10 mouse cellular contexts compared by ENCODE assay signal in the genomic region with DNA sequence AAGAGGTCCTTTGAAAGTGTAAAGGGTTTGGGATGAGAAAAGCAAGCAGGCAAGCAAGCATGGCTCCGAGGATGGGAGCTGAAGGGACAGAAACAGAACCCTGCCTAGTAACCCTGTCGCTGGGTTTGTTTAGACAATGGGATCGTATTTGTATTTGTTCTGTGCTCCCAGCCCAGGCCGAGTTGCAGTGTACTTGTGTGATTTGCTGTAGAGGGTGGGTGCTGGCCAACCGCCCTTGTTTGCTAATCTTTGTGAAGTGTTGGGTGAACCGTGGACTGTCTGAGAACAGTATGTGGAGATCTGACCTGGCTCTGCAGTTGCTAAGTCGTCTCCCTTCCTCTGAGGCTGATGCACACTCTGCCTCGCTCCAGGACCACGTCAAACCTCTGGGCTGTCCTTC.
DNase-seq lines count a peak whose midpoint lies in the region; ATAC-seq and TF ChIP-seq lines count a peak whose summit lies in the region.
"Had no signal": no experiment of that assay in that cellular context is flagged by ENCODE, and none has a peak within 500 bp of the region (broad histone marks: within the 10 kb centered on the region; RNA-seq: fewer than 3 reads in every experiment).

No protein-coding gene starts in this region.

- no peak for TF ChIP-seq POLR2A in liver, adult 2 months (IDR thresholded peaks at IDR 0.05; ENCODE audit: extremely low read depth, insufficient read depth, low read length)

- H3K27me3 ChIP-seq in hindbrain, embryonic 13.5 days, result no peaks in the 10 kb centered on the region
- H3K27me3 ChIP-seq in hindbrain, embryonic 16.5 days (replicated peaks; ENCODE audit: control insufficient read depth, insufficient read depth, low read length), result no peaks in the 10 kb centered on the region
- H3K27me3 ChIP-seq in heart, embryonic 11.5 days (ENCODE audit: control insufficient read depth, insufficient read depth, low read length), result 0 out of 2 replicates have a peak, but pooled peaks cover 3% of the 10 kb centered on the region
- no peaks in the 10 kb centered on the region for H3K27me3 ChIP-seq in liver, adult 2 months (ENCODE audit: control insufficient read depth, insufficient read depth, low read length)

- WGBS in hindbrain, embryonic 13.5 days, result 46% methylated on average over 9 of the region's 9 CpGs
- WGBS in hindbrain, embryonic 16.5 days, result 39% methylated on average over 9 of the region's 9 CpGs
- WGBS in heart, embryonic 11.5 days (ENCODE audit: insufficient replicate concordance), result 28% methylated on average over 9 of the region's 9 CpGs
- WGBS in liver, adult 2 months, result 18% methylated on average over 9 of the region's 9 CpGs

- peaks cover 80% of the 10 kb centered on the region for H3K4me1 ChIP-seq in hindbrain, embryonic 13.5 days (replicated peaks)
- H3K4me1 ChIP-seq in hindbrain, embryonic 16.5 days (ENCODE audit: control insufficient read depth, insufficient read depth, low read depth, low read length), result peaks cover 36% of the 10 kb centered on the region
- peaks cover 24% of the 10 kb centered on the region for H3K4me1 ChIP-seq in heart, embryonic 11.5 days (ENCODE audit: control insufficient read depth, insufficient read depth, low read length)
- H3K4me1 ChIP-seq in liver, adult 2 months (ENCODE audit: control insufficient read depth, insufficient read depth, low read length), result peaks cover 3% of the 10 kb centered on the region

- peak overlapping the region; percentile 8 for H3K27ac ChIP-seq in hindbrain, embryonic 13.5 days
- H3K27ac ChIP-seq in hindbrain, embryonic 16.5 days (ENCODE audit: low read depth, low read length), result no peak overlapping the region
- peak overlapping the region; percentile 41; the same call in 1 of the 2 replicates for H3K27ac ChIP-seq in heart, embryonic 11.5 days (ENCODE audit: low read depth, low read length)
- H3K27ac ChIP-seq in liver, adult 2 months (replicated peaks; ENCODE audit: insufficient read depth, low read depth, low read length), result no peak overlapping the region

- H3K4me3 ChIP-seq in hindbrain, embryonic 13.5 days, result no peak overlapping the region
- H3K4me3 ChIP-seq in hindbrain, embryonic 16.5 days (ENCODE audit: low read length), result no peak overlapping the region
- no peak overlapping the region for H3K4me3 ChIP-seq in heart, embryonic 11.5 days (ENCODE audit: low read depth, low read length)
- no peak overlapping the region for H3K4me3 ChIP-seq in liver, adult 2 months (ENCODE audit: insufficient read depth, low read depth, low read length)

- H3K9me3 ChIP-seq in hindbrain, embryonic 13.5 days, result no peaks in the 10 kb centered on the region
- no peaks in the 10 kb centered on the region for H3K9me3 ChIP-seq in hindbrain, embryonic 16.5 days (ENCODE audit: control insufficient read depth, low read length)
- no peaks in the 10 kb centered on the region for H3K9me3 ChIP-seq in heart, embryonic 11.5 days (replicated peaks; ENCODE audit: control insufficient read depth, low read length)

- H3K79me2 ChIP-seq in liver, adult 2 months (ENCODE audit: control insufficient read depth, insufficient read depth, low read length), result no peaks in the 10 kb centered on the region

- intact Hi-C loops in left cerebral cortex, postnatal 10 days (cut with DNase I), result no loop called here

- DNase-seq in liver, adult 2 months (ENCODE audit: extremely low read depth, low read depth, low spot score), result peak; percentile 72
- peak; percentile 71 for DNase-seq in lung, postnatal 14 days
- DNase-seq in left cerebral cortex, postnatal 10 days (ENCODE audit: extremely low spot score in 1 of 2, low spot score in 2 of 2), result no peak
- no peak for DNase-seq in kidney, postnatal 36 days
- DNase-seq in kidney, adult 9 months, result no peak
- DNase-seq: cerebellum, postnatal 36 days; kidney, postnatal 25 days had no signal

- ATAC-seq in hindbrain, embryonic 13.5 days (ENCODE audit: low FRiP score), result no peak
- ATAC-seq in hindbrain, embryonic 16.5 days, result no peak
- ATAC-seq in heart, embryonic 11.5 days (replicated peaks; ENCODE audit: insufficient number of reproducible peaks, low FRiP score, low TSS enrichment), result no peak

- TF ChIP-seq CTCF in liver, adult 2 months (IDR thresholded peaks at IDR 0.05; ENCODE audit: low read depth, low read length), result no peak

- no peak overlapping the region for H3K9ac ChIP-seq in hindbrain, embryonic 13.5 days
- H3K9ac ChIP-seq in hindbrain, embryonic 16.5 days (ENCODE audit: low read depth, low read length), result no peak overlapping the region
- no peak overlapping the region for H3K9ac ChIP-seq in heart, embryonic 11.5 days (ENCODE audit: low read depth, low read length)
- no peak overlapping the region for H3K9ac ChIP-seq in liver, adult 2 months (ENCODE audit: low read depth, low read length)

- H3K36me3 ChIP-seq in hindbrain, embryonic 13.5 days, result no peaks in the 10 kb centered on the region
- H3K36me3 ChIP-seq in hindbrain, embryonic 16.5 days (ENCODE audit: control insufficient read depth, insufficient read depth, low read length), result no peaks in the 10 kb centered on the region
- H3K36me3 ChIP-seq in heart, embryonic 11.5 days (ENCODE audit: control insufficient read depth, insufficient read depth, low read length), result no peaks in the 10 kb centered on the region
- no peaks in the 10 kb centered on the region for H3K36me3 ChIP-seq in liver, adult 2 months (ENCODE audit: control insufficient read depth, insufficient read depth, low read length)

- H3K4me2 ChIP-seq in hindbrain, embryonic 13.5 days, result no peak overlapping the region
- H3K4me2 ChIP-seq in hindbrain, embryonic 16.5 days (ENCODE audit: low read length), result no peak overlapping the region
- no peak overlapping the region for H3K4me2 ChIP-seq in heart, embryonic 11.5 days

Comparison
In these comparisons a context has a peak if more than half of its experiments do, and no peak if none do; other contexts are left out.
1. H3K27ac ChIP-seq: peak in hindbrain, embryonic 13.5 days (single experiment) and heart, embryonic 11.5 days (single experiment); none in hindbrain, embryonic 16.5 days (single experiment) and liver, adult 2 months (single experiment).
2. DNase-seq: peak in liver, adult 2 months (single experiment) and lung, postnatal 14 days (single experiment); none in left cerebral cortex, postnatal 10 days (0 of 2), kidney, postnatal 36 days (0 of 2) and kidney, adult 9 months (single experiment).